Mouse (Mus musculus) cerebellum, adult (tissue): ENCODE measurements at regions not wholly inside any gene's neighbourhood (a gene's known extent, or its start where the extent isn't known, plus 50 kb on each side); places are given as distances from the start of the nearest gene placed in this dataset.

Experiments used
- ATAC-seq: cut with Nextera tagmentation; 2 replicates; pipeline ENCODE4 v1.9.2; 2017; ENCODE audit warnings: mild to moderate bottlenecking, moderate library complexity, mixed read lengths; ENCODE audit not compliant: insufficient number of reproducible peaks, low FRiP score, low TSS enrichment

- ATAC-seq, result no peak
Observed at GRCm38 (mm10) chr13:60425140-60425539, 176.6 kb upstream of the Dapk1 start.

- ATAC-seq, result no peak
Observed at GRCm38 (mm10) chr13:60425556-60425955, 176.2 kb upstream of the Dapk1 start.

- no peak for ATAC-seq
Observed at GRCm38 (mm10) chr13:60426192-60426840, 175.4 kb upstream of the Dapk1 start.

- ATAC-seq, result no peak
Observed at GRCm38 (mm10) chr13:60427077-60427476, 174.7 kb upstream of the Dapk1 start.

GRCm38 (mm10) chr13:60427755-60428385 is 173.9 kb upstream of the Dapk1 start:
- ATAC-seq, result no peak

GRCm38 (mm10) chr13:60429148-60429547 is 172.6 kb upstream of the Dapk1 start:
- no peak for ATAC-seq

GRCm38 (mm10) chr13:60431412-60431811 is 170.3 kb upstream of the Dapk1 start:
- no peak for ATAC-seq

- ATAC-seq, result no peak
Observed at GRCm38 (mm10) chr13:60434221-60435210, 167.2 kb upstream of the Dapk1 start.

- no peak for ATAC-seq
Observed at GRCm38 (mm10) chr13:60435333-60435732, 166.4 kb upstream of the Dapk1 start.

GRCm38 (mm10) chr13:60438177-60438576 is 163.6 kb upstream of the Dapk1 start:
- ATAC-seq, result no peak

- ATAC-seq, result no peak
Observed at GRCm38 (mm10) chr13:60440586-60440985, 161.2 kb upstream of the Dapk1 start.

- no peak for ATAC-seq
Observed at GRCm38 (mm10) chr13:60445164-60445563, 156.6 kb upstream of the Dapk1 start.

GRCm38 (mm10) chr13:60446926-60447325 is 154.8 kb upstream of the Dapk1 start:
- ATAC-seq, result no peak

GRCm38 (mm10) chr13:60450721-60451506 is 150.8 kb upstream of the Dapk1 start:
- no peak for ATAC-seq

- no peak for ATAC-seq
Observed at GRCm38 (mm10) chr13:60453821-60454483, 147.8 kb upstream of the Dapk1 start.

- no peak for ATAC-seq
Observed at GRCm38 (mm10) chr13:60455033-60455619, 146.6 kb upstream of the Dapk1 start.

- no peak for ATAC-seq
Observed at GRCm38 (mm10) chr13:60455863-60456551, 145.7 kb upstream of the Dapk1 start.

- no peak for ATAC-seq
Observed at GRCm38 (mm10) chr13:60457277-60457676, 144.5 kb upstream of the Dapk1 start.

GRCm38 (mm10) chr13:60459002-60459401 is 142.7 kb upstream of the Dapk1 start:
- no peak for ATAC-seq
